Mouse (Mus musculus): ENCODE results near the gene Pde4d. TPM values are rescaled to one million over a fixed set of nuclear protein-coding genes. Genes with fewer than 3 reads are reported as not detected.

Gene Pde4d
- polyA plus RNA-seq, 1 experiment from 2014 or later: 14.6 TPM

DNA sequence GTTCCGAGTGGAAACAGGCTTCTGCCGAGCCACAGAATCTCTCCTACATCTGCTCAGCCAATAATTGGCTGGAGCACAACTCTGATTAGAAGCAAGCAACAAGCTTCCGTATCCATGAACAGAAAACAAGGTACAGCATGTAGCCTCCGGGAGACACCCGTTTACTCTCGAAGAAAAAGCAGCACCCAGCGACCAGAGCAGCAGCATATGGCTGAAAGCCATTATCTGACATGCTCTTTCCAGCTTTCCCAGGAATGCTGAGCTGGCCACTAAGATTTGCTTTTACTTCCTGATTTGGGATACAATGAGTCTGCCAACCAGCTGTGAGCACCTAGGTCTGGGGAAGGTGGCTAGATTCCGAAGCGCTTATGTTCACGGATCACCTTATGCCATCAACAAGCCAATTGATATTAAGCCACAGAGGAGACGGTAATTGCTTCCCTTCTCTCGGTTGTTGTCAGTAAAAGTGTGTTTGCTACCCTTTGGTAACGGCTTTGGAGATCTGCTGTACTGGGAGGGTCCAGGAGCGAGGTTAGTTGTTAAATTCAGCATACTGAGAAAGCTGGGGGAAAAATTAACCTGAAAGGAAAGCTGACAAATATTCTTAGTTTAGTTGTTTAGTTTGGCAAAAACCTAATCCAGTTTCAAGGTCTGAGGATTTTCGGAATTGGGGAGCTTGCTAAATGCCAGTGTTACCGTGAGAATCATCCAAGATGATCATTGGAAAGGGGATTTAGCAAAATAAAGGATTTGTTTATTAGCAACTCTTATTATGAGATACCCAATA, 1131.7 kb downstream of the Pde4d start:
- Histone ChIP-seq H3K36me3 (replicated peaks; ENCODE audit: control insufficient read depth, insufficient read depth, low read depth, low read length) (no peaks in the 10 kb centered on the region), H3K9me3 (replicated peaks; ENCODE audit: control insufficient read depth, low read length) (no peaks in the 10 kb centered on the region), H3K27ac (replicated peaks; ENCODE audit: low read depth, low read length) (no peak overlapping the region), H3K4me1 (ENCODE audit: control insufficient read depth, insufficient read depth, low read length) (no peaks in the 10 kb centered on the region), H3K9ac (replicated peaks; ENCODE audit: low read length) (no peak overlapping the region), H3K27me3 (ENCODE audit: control insufficient read depth, insufficient read depth, low read length) (no peaks in the 10 kb centered on the region), H3K4me2 (ENCODE audit: low read depth, low read length) (no peak overlapping the region), H3K4me3 (ENCODE audit: low read depth, low read length) (no peak overlapping the region)
- whole genome bisulfite sequencing: 75% methylated on average over 16 of the region's 16 CpGs
- DNase-seq (ENCODE audit: low spot score) (no peak), ATAC-seq (replicated peaks; ENCODE audit: insufficient number of reproducible peaks, low FRiP score, low TSS enrichment, low read depth) (no peak)

DNA sequence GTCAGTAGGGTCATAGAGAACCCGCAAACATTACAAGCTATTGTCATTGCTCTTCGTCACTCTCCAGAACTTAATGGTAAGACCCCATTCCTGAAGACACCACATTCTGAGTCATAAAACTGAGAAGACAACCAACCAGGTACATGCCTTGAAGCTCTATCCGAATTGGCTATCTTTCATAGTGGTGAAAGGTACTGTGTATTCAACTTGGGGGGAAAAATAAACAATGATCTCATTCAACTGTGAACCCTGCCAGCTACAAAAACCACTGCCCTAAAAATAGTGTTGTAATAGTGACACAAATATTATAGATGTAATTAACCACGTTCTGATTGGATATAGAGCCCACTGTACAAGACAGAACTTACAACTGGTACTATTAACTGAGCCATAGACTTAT, 1140.3 kb downstream of the Pde4d start:
- 84% methylated on average over 4 of the region's 4 CpGs for WGBS
- Histone ChIP-seq H3K4me2 (ENCODE audit: low read depth, low read length) (no peak overlapping the region), H3K9ac (replicated peaks; ENCODE audit: low read length) (no peak overlapping the region), H3K9me3 (replicated peaks; ENCODE audit: control insufficient read depth, low read length) (no peaks in the 10 kb centered on the region), H3K27me3 (ENCODE audit: control insufficient read depth, insufficient read depth, low read length) (no peaks in the 10 kb centered on the region), H3K27ac (replicated peaks; ENCODE audit: low read depth, low read length) (no peak overlapping the region), H3K4me1 (ENCODE audit: control insufficient read depth, insufficient read depth, low read length) (no peaks in the 10 kb centered on the region), H3K36me3 (replicated peaks; ENCODE audit: control insufficient read depth, insufficient read depth, low read depth, low read length) (no peaks in the 10 kb centered on the region), H3K4me3 (ENCODE audit: low read depth, low read length) (no peak overlapping the region)
- ATAC-seq (replicated peaks; ENCODE audit: insufficient number of reproducible peaks, low FRiP score, low TSS enrichment, low read depth): no peak
- DNase-seq (ENCODE audit: low spot score): no peak

DNA sequence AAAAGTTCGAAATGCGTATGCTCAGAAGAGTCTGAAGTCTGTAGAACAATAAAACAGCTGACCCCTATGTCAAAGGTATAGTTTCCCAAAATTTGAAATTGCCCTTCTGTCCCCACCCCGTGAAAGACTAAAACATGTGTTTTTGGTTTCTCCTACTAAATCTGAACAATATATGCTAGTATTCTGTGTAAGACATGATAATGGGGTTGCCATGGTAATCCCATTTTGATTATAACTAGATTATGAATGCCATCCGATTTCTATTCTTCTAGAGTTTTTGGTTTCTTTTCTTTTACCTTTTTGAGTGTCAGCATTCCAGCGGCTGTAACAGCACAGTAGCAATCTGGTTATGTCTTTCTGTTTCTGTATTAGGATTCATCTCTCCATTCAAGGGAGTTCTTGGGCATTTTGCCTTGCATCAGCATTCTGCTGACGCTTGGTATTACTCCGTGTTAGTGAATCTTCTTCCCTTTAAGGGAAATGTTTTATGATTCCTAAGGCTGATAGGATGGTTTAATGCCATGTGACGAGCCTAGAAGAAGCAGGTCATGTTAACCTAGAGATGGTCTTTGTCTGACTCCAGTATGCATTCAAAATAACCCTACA, 1142.5 kb downstream of the Pde4d start:
- no peak for ATAC-seq (replicated peaks; ENCODE audit: insufficient number of reproducible peaks, low FRiP score, low TSS enrichment, low read depth)
- Histone ChIP-seq H3K4me2 (ENCODE audit: low read depth, low read length) (no peak overlapping the region), H3K9ac (replicated peaks; ENCODE audit: low read length) (no peak overlapping the region), H3K4me1 (ENCODE audit: control insufficient read depth, insufficient read depth, low read length) (no peaks in the 10 kb centered on the region), H3K4me3 (ENCODE audit: low read depth, low read length) (no peak overlapping the region), H3K9me3 (replicated peaks; ENCODE audit: control insufficient read depth, low read length) (no peaks in the 10 kb centered on the region), H3K27ac (replicated peaks; ENCODE audit: low read depth, low read length) (no peak overlapping the region), H3K36me3 (replicated peaks; ENCODE audit: control insufficient read depth, insufficient read depth, low read depth, low read length) (no peaks in the 10 kb centered on the region), H3K27me3 (ENCODE audit: control insufficient read depth, insufficient read depth, low read length) (no peaks in the 10 kb centered on the region)
- no peak for DNase-seq (ENCODE audit: low spot score)
- 81% methylated on average over 8 of the region's 8 CpGs for WGBS

DNA sequence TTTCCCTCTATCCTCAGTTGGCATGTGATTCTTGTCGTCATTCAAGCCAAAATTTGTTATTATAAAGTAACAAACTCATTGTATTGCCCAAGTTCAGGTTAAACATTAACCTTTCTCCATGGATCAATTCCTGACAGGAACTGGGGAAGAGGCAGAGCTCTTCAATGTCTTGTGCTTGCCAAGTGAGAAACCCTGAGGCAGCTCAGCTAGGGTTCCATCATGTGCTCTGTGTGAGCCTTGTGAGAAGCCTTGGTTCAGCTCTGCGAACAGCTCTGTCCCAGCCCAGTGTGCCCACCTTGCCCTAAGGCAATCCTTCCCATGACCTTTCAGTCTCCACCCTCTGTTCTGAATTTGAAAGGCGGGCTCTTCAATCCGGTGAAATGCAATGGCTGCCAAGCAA, 1150.0 kb downstream of the Pde4d start:
- Histone ChIP-seq H3K27ac (replicated peaks; ENCODE audit: low read depth, low read length) (no peak overlapping the region), H3K4me3 (ENCODE audit: low read depth, low read length) (no peak overlapping the region), H3K27me3 (ENCODE audit: control insufficient read depth, insufficient read depth, low read length) (no peaks in the 10 kb centered on the region), H3K4me2 (ENCODE audit: low read depth, low read length) (no peak overlapping the region), H3K9me3 (replicated peaks; ENCODE audit: control insufficient read depth, low read length) (no peaks in the 10 kb centered on the region), H3K36me3 (replicated peaks; ENCODE audit: control insufficient read depth, insufficient read depth, low read depth, low read length) (no peaks in the 10 kb centered on the region), H3K9ac (replicated peaks; ENCODE audit: low read length) (no peak overlapping the region), H3K4me1 (ENCODE audit: control insufficient read depth, insufficient read depth, low read length) (no peaks in the 10 kb centered on the region)
- WGBS: 51% methylated on average over 4 of the region's 4 CpGs
- no peak for DNase-seq (ENCODE audit: low spot score)
- ATAC-seq (replicated peaks; ENCODE audit: insufficient number of reproducible peaks, low FRiP score, low TSS enrichment, low read depth): no peak

DNA sequence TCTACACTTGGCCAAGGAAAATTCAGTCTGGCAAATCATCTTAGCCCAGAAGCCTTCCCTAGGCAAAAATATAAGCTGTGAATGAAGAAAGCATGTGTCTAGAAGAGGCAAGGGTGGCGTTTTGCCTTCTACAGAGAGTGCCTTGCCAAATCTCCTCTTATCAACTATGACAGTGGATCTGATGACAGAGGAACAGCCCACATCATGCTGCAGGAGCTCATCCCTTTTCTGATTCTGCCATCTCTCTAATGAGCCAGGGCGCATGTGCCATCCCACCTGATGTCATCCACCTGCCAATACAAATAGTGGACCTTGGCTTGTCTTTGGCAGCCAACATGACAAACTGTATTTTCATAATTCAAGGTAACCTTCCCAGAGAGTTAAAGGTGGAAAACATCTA, 1154.3 kb downstream of the Pde4d start:
- H3K27me3 ChIP-seq (ENCODE audit: control insufficient read depth, insufficient read depth, low read length): no peaks in the 10 kb centered on the region
- ATAC-seq (replicated peaks; ENCODE audit: insufficient number of reproducible peaks, low FRiP score, low TSS enrichment, low read depth) (no peak), DNase-seq (ENCODE audit: low spot score) (no peak)
- no peak overlapping the region for H3K27ac ChIP-seq (replicated peaks; ENCODE audit: low read depth, low read length)
- no peaks in the 10 kb centered on the region for H3K9me3 ChIP-seq (replicated peaks; ENCODE audit: control insufficient read depth, low read length)
- H3K4me2 ChIP-seq (ENCODE audit: low read depth, low read length): no peak overlapping the region
- 92% methylated on average over 2 of the region's 2 CpGs for WGBS
- H3K4me3 ChIP-seq (ENCODE audit: low read depth, low read length): no peak overlapping the region
- no peaks in the 10 kb centered on the region for H3K36me3 ChIP-seq (replicated peaks; ENCODE audit: control insufficient read depth, insufficient read depth, low read depth, low read length)
- H3K9ac ChIP-seq (replicated peaks; ENCODE audit: low read length): no peak overlapping the region
- no peaks in the 10 kb centered on the region for H3K4me1 ChIP-seq (ENCODE audit: control insufficient read depth, insufficient read depth, low read length)

DNA sequence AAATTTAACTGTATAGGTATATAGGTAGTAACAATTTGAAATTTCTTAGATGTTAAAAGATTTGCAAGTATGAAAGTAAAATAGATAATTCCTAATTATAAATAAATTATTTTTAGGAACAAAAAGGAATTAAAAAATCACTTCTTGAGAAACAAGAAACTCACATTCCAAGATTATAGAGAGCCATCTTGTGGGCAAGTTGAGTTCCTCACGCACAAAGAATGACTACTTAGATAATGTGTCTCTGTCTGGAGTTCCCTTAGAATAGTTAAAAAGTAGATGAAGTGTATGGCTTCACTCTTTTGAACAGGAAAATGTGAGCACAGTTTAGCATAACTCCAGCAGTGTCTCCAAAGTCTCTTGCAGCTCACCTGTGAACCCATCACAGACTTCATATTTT, 1155.4 kb downstream of the Pde4d start:
- no peaks in the 10 kb centered on the region for H3K4me1 ChIP-seq (ENCODE audit: control insufficient read depth, insufficient read depth, low read length)
- H3K36me3 ChIP-seq (replicated peaks; ENCODE audit: control insufficient read depth, insufficient read depth, low read depth, low read length): no peaks in the 10 kb centered on the region
- no peaks in the 10 kb centered on the region for H3K9me3 ChIP-seq (replicated peaks; ENCODE audit: control insufficient read depth, low read length)
- DNase-seq (ENCODE audit: low spot score) (no peak), ATAC-seq (replicated peaks; ENCODE audit: insufficient number of reproducible peaks, low FRiP score, low TSS enrichment, low read depth) (no peak)
- H3K9ac ChIP-seq (replicated peaks; ENCODE audit: low read length): no peak overlapping the region
- H3K27ac ChIP-seq (replicated peaks; ENCODE audit: low read depth, low read length): no peak overlapping the region
- no peaks in the 10 kb centered on the region for H3K27me3 ChIP-seq (ENCODE audit: control insufficient read depth, insufficient read depth, low read length)
- H3K4me3 ChIP-seq (ENCODE audit: low read depth, low read length): no peak overlapping the region
- WGBS: 62% methylated on average over 1 of the region's 1 CpGs
- H3K4me2 ChIP-seq (ENCODE audit: low read depth, low read length): no peak overlapping the region

DNA sequence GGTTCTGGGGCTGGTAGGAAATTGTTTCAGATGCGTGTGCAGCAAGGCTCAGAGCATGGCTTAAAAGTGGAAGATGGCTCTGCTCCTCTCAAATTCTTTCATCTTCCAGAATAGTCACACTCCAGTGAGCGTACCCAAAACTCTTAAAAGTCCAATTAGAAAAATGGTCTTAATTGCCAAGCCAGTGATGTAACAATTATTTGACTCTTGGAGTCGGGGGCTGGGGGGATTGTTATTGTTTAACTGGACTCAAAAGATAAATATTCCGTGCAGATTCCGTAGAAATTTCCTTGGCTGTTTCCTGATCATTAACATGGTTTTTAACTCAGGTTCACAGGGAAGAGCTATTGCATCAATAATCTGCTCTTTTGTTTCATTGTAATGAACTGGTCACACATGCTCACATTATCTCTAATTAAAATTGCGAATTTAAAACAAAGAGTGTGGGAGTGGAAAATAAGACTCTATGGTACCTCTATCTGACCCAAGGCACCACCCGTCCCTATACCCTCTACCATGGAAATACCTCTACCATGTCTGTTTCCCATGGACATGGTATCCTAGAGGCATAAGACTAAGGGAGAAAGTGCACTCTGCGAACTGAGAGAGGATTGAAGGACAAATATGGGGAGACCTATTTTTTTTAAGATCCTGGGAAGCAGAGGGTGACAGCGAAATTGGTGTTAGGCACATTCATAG, 1159.5 kb downstream of the Pde4d start:
- H3K9me3 ChIP-seq (replicated peaks; ENCODE audit: control insufficient read depth, low read length): no peaks in the 10 kb centered on the region
- no peak overlapping the region for H3K4me2 ChIP-seq (ENCODE audit: low read depth, low read length)
- no peak for DNase-seq (ENCODE audit: low spot score)
- no peaks in the 10 kb centered on the region for H3K27me3 ChIP-seq (ENCODE audit: control insufficient read depth, insufficient read depth, low read length)
- no peaks in the 10 kb centered on the region for H3K36me3 ChIP-seq (replicated peaks; ENCODE audit: control insufficient read depth, insufficient read depth, low read depth, low read length)
- no peak overlapping the region for H3K27ac ChIP-seq (replicated peaks; ENCODE audit: low read depth, low read length)
- WGBS: 68% methylated on average over 9 of the region's 9 CpGs
- no peak overlapping the region for H3K9ac ChIP-seq (replicated peaks; ENCODE audit: low read length)
- no peak for ATAC-seq (replicated peaks; ENCODE audit: insufficient number of reproducible peaks, low FRiP score, low TSS enrichment, low read depth)
- H3K4me1 ChIP-seq (ENCODE audit: control insufficient read depth, insufficient read depth, low read length): no peaks in the 10 kb centered on the region
- H3K4me3 ChIP-seq (ENCODE audit: low read depth, low read length): no peak overlapping the region

DNA sequence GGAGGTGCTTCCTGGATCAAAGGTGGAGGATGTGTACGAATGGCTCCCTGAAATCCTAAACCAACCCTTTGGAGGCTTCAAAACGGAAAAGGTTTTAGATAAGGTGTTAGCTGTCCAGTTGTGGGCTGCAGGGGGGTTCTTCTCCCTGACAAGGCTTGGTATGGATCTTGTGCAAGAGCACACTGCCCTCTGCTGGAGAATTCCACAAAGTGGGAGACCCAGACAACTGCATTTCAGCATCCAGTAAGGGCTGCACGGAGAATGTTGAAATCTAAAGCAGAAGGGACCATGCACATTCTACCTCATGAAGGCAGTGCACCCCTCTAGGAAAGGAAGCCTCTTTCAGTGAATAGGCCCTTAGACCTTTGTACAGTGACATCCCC, 1160.0 kb downstream of the Pde4d start:
- H3K9me3 ChIP-seq (replicated peaks; ENCODE audit: control insufficient read depth, low read length): no peaks in the 10 kb centered on the region
- WGBS: 17% methylated on average over 3 of the region's 3 CpGs

More for the DNA sequence above, 1160.0 kb downstream of the Pde4d start:
- H3K36me3 ChIP-seq (replicated peaks; ENCODE audit: control insufficient read depth, insufficient read depth, low read depth, low read length): no peaks in the 10 kb centered on the region
- H3K4me3 ChIP-seq (ENCODE audit: low read depth, low read length): no peak overlapping the region
- H3K9ac ChIP-seq (replicated peaks; ENCODE audit: low read length): no peak overlapping the region
- H3K4me2 ChIP-seq (ENCODE audit: low read depth, low read length): no peak overlapping the region
- H3K27ac ChIP-seq (replicated peaks; ENCODE audit: low read depth, low read length): no peak overlapping the region
- DNase-seq (ENCODE audit: low spot score) (peak; percentile 83), ATAC-seq (replicated peaks; ENCODE audit: insufficient number of reproducible peaks, low FRiP score, low TSS enrichment, low read depth) (no peak)
- no peaks in the 10 kb centered on the region for H3K4me1 ChIP-seq (ENCODE audit: control insufficient read depth, insufficient read depth, low read length)
- no peaks in the 10 kb centered on the region for H3K27me3 ChIP-seq (ENCODE audit: control insufficient read depth, insufficient read depth, low read length)

All from embryonic facial prominence, embryonic 11.5 days (tissue).